Mouse (Mus musculus) midbrain, embryonic 10.5 days (tissue): Measurements from ENCODE around the gene Pabpc4. TPM values are rescaled to one million over a fixed set of nuclear protein-coding genes. Genes with fewer than 3 reads are reported as not detected.

Experiments used
- DNase-seq: peaks from one replicate; pipeline ENCODE4 v3.0.0-alpha.2; 2017; ENCODE audit warnings: low spot score
- H3K27ac ChIP-seq: fragments of 300-500 bp; sonication (generic); replicated peaks from 2 replicates; pipeline ENCODE4 v1.5.1; 2016; ENCODE audit warnings: mild to moderate bottlenecking
- H3K27me3 ChIP-seq: fragments of 300-500 bp; sonication (generic); 2 replicates; pipeline ENCODE4 v1.6.1; 2016; ENCODE audit warnings: low read depth, mild to moderate bottlenecking; ENCODE audit not compliant: poor library complexity, severe bottlenecking
- H3K36me3 ChIP-seq: fragments of 300-500 bp; sonication (generic); 2 replicates; pipeline ENCODE4 v1.6.1; 2016; ENCODE audit warnings: mild to moderate bottlenecking, moderate library complexity
- H3K4me1 ChIP-seq: fragments of 300-500 bp; sonication (generic); 2 replicates; pipeline ENCODE4 v1.6.1; 2016
- H3K4me3 ChIP-seq: fragments of 300-500 bp; sonication (generic); 2 replicates; pipeline ENCODE4 v1.5.1; 2016; ENCODE audit warnings: mild to moderate bottlenecking, moderate library complexity
- H3K9me3 ChIP-seq: fragments of 300-500 bp; sonication (generic); replicated peaks from 2 replicates; pipeline ENCODE4 v1.6.1; 2016; ENCODE audit warnings: mild to moderate bottlenecking
- WGBS: fragments of 180-500 bp; shearing (Covaris S2); methylation state at CpG from one replicate; pipeline ENCODE4 v1.1.7; 2016; 5-methylcytosine and 5-hydroxymethylcytosine counted together
- polyA plus RNA-seq: library from polyadenylated mRNA; unstranded; fragments of >200 nt; fragmentation: Nextera tagmentation; extraction: Ambion mirVana; gene quantifications from 2 replicates; pipeline ENCODE4 v1.2.1, GENCODE M21; 2016

Pabpc4 gene
- 41.4 and 48.3 TPM in 2 replicates for polyA plus RNA-seq

DNA sequence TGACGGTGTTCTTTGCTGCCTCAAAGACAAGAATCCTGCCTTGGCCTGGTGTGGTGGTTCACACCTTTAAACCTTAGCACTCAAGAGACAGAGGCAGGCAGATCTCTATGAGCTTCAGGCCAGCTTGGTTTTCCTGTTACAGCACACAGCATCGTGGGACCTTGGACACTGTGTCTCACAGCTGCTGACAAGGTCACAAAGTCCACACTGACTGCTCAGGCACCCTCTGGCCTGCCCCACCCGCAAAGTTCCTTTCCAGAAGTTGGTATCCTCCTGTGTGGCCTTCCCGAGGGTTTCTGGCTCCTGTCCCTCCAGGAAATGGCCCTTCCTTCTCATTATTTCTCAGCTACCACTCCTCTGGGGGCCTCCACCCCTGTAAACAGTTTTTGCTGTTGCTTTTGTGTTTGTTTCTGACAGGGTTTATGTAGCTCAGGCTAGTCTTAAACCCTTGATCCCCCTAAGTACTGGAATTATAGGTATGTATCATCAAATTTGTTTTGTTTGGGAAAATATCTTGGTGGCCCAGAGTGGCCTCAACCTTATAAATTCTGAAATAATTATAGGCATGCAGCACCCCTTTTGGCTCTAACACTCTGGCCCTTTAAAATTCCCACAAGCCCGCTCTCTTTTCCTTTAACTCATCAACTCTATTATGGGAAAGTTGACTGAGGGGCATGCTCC lies at the start of gene Pabpc4:
TSS of gene Pabpc4 (plus strand) at position 631 of the 681 bp plus-strand sequence.
- Histone ChIP-seq H3K27me3 (no peaks in the 10 kb centered on the region; the same call in 1 of the 2 replicates), H3K27ac (no peak within 1 kb of the TSS), H3K4me3 (no peak within 1 kb of the TSS), H3K4me1 (no peaks in the 10 kb centered on the region), H3K9me3 (no peaks in the 10 kb centered on the region), H3K36me3 (no peaks in the 10 kb centered on the region)
- 85% methylated on average over 5 of the region's 5 CpGs for WGBS
- DNase-seq: no peak

GRCm38 (mm10) chr4:123213975-123214374 lies 48.2 kb upstream of the Pabpc4 start:
- no peak overlapping the region for H3K27ac ChIP-seq
- peaks cover 32% of the 10 kb centered on the region for H3K4me1 ChIP-seq
- H3K4me3 ChIP-seq: no peak overlapping the region
- H3K36me3 ChIP-seq: no peaks in the 10 kb centered on the region
- no peaks in the 10 kb centered on the region for H3K9me3 ChIP-seq
- 91% methylated on average over 9 of the region's 9 CpGs for WGBS
- peaks cover 35% of the 10 kb centered on the region for H3K27me3 ChIP-seq
- DNase-seq: no peak

GRCm38 (mm10) chr4:123215367-123215766 lies 46.8 kb upstream of the Pabpc4 start:
- Histone ChIP-seq H3K27ac (no peak overlapping the region), H3K4me1 (peaks cover 28% of the 10 kb centered on the region), H3K36me3 (no peaks in the 10 kb centered on the region), H3K9me3 (no peaks in the 10 kb centered on the region), H3K4me3 (no peak overlapping the region), H3K27me3 (peaks cover 32% of the 10 kb centered on the region)
- WGBS: 84% methylated on average over 1 of the region's 1 CpGs
- DNase-seq: no peak

- peak; percentile 35 for DNase-seq
- no peak overlapping the region for H3K4me3 ChIP-seq
- WGBS: 17% methylated on average over 1 of the region's 1 CpGs
- H3K27me3 ChIP-seq: peaks cover 32% of the 10 kb centered on the region
- peaks cover 26% of the 10 kb centered on the region for H3K4me1 ChIP-seq
- H3K9me3 ChIP-seq: no peaks in the 10 kb centered on the region
- no peaks in the 10 kb centered on the region for H3K36me3 ChIP-seq
- no peak overlapping the region for H3K27ac ChIP-seq
Measured at GRCm38 (mm10) chr4:123216782-123217181, 45.4 kb upstream of the Pabpc4 start.

DNA sequence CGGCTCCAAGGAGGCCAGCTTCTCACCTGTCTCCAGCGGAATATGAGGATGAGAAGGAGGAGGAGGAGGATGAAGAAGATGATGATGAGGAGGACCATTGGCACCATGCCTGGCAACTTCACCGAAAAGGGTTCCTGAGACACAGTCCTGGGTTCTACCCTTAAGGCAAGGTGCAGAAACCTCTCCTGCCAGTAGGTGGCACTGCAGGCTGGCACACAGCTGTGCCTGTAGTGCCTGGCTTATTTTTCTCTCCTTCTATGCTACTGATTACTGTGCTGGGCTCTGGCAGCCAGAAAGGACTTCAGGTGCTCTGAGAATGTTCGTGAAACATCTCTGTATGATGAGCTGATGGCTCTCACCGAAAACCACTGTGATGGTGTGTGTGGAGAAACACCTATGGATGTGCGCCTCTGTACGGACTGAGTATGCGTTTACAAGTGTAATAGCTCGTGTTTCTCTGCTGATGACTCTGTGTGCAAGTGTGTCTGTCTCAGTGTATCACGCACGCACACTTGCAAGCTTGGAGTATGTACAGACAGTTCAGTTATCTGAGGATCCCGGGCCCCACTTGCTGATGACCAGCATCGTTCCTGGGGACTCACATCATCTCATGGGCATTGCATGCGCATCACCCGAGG lies 42.3 kb upstream of the Pabpc4 start:
- Histone ChIP-seq H3K27ac (no peak overlapping the region), H3K4me1 (peaks cover 12% of the 10 kb centered on the region), H3K9me3 (no peaks in the 10 kb centered on the region), H3K4me3 (no peak overlapping the region), H3K36me3 (no peaks in the 10 kb centered on the region), H3K27me3 (peaks cover 22% of the 10 kb centered on the region)
- DNase-seq: peak; percentile 68
- WGBS: 76% methylated on average over 15 of the region's 15 CpGs

- 87% methylated on average over 4 of the region's 4 CpGs for WGBS
- H3K9me3 ChIP-seq: no peaks in the 10 kb centered on the region
- H3K27me3 ChIP-seq: peaks cover 20% of the 10 kb centered on the region
- H3K36me3 ChIP-seq: no peaks in the 10 kb centered on the region
- no peak overlapping the region for H3K4me3 ChIP-seq
- H3K4me1 ChIP-seq: peaks cover 4% of the 10 kb centered on the region
- no peak overlapping the region for H3K27ac ChIP-seq
- no peak for DNase-seq
Measured at GRCm38 (mm10) chr4:123220637-123221036, 41.5 kb upstream of the Pabpc4 start.

DNA sequence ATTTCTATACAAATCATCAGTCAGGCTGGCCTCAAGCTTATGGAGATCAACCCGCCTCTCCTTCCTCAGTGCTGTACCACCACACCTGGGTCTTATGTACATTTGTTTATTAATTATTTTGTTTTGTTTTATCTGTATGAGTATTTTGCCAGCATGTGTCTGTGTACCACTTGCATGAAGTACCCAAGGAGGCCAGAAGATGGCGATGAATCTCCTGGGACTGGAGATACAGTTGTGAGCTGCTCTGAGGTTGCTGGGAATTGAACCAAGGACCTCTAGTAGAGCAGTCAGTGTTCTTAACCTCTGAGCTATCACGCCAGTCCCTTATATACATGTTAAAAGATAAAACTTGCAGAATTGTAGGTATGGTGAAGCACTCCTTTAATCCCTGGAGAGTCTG lies 38.8 kb upstream of the Pabpc4 start:
- H3K4me3 ChIP-seq: no peak overlapping the region
- H3K4me1 ChIP-seq: peaks cover 2% of the 10 kb centered on the region; the same call in 1 of the 2 replicates
- peaks cover 10% of the 10 kb centered on the region for H3K27me3 ChIP-seq
- WGBS: 42% methylated on average over 3 of the region's 3 CpGs
- no peaks in the 10 kb centered on the region for H3K9me3 ChIP-seq
- no peaks in the 10 kb centered on the region for H3K36me3 ChIP-seq
- H3K27ac ChIP-seq: no peak overlapping the region
- no peak for DNase-seq

- Histone ChIP-seq H3K4me1 (peaks cover 3% of the 10 kb centered on the region; the same call in 1 of the 2 replicates), H3K27ac (no peak overlapping the region), H3K36me3 (no peaks in the 10 kb centered on the region), H3K4me3 (no peak overlapping the region), H3K27me3 (peaks cover 24% of the 10 kb centered on the region), H3K9me3 (no peaks in the 10 kb centered on the region)
- no peak for DNase-seq
- WGBS: 84% methylated on average over 10 of the region's 10 CpGs
Measured at GRCm38 (mm10) chr4:123225718-123226403, 36.3 kb upstream of the Pabpc4 start.

DNA sequence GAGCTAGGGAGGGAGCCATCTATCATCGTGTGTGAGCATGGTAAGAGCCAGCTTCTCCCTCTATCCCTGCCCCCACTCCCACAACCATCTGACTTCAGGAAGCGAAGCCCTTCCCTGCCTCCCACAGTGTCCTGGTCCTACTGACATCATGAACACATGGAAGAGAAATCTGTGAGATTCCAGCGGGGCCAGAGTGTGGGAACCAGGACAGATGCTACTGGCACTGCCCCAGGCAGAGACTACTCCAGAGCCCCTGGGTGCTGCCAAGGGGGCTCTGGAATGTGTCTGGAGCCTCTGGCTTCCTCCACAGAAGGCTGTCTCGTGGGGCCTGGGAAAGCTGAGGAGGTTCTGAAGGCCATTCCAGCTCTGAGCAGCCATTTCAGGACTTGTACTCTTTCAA lies 34.4 kb upstream of the Pabpc4 start:
- H3K27ac ChIP-seq: peak overlapping the region; percentile 23; the same call in 1 of the 2 replicates
- WGBS: 54% methylated on average over 4 of the region's 4 CpGs

GRCm38 (mm10) chr4:123228270-123228669 lies 33.9 kb upstream of the Pabpc4 start:
- H3K4me3 ChIP-seq: no peak overlapping the region
- H3K27ac ChIP-seq: 0 out of 2 replicates have a peak overlapping the region, but pooled peaks have one; percentile 23
- WGBS: 54% methylated on average over 2 of the region's 2 CpGs
- H3K36me3 ChIP-seq: no peaks in the 10 kb centered on the region
- H3K27me3 ChIP-seq: peaks cover 45% of the 10 kb centered on the region
- H3K4me1 ChIP-seq: peaks cover 10% of the 10 kb centered on the region
- DNase-seq: no peak
- no peaks in the 10 kb centered on the region for H3K9me3 ChIP-seq

More for the DNA sequence above, 34.4 kb upstream of the Pabpc4 start:
- H3K36me3 ChIP-seq: no peaks in the 10 kb centered on the region
- no peaks in the 10 kb centered on the region for H3K9me3 ChIP-seq
- H3K27me3 ChIP-seq: peaks cover 39% of the 10 kb centered on the region
- DNase-seq: no peak
- peaks cover 5% of the 10 kb centered on the region; the same call in 1 of the 2 replicates for H3K4me1 ChIP-seq
- H3K4me3 ChIP-seq: no peak overlapping the region

GRCm38 (mm10) chr4:123229166-123229565 lies 33.0 kb upstream of the Pabpc4 start:
- no peak overlapping the region for H3K27ac ChIP-seq
- no peak overlapping the region for H3K4me3 ChIP-seq
- H3K4me1 ChIP-seq: peaks cover 19% of the 10 kb centered on the region
- peaks cover 54% of the 10 kb centered on the region for H3K27me3 ChIP-seq
- no peak for DNase-seq
- no peaks in the 10 kb centered on the region for H3K36me3 ChIP-seq
- no peaks in the 10 kb centered on the region for H3K9me3 ChIP-seq
- WGBS: 88% methylated on average over 11 of the region's 11 CpGs

DNA sequence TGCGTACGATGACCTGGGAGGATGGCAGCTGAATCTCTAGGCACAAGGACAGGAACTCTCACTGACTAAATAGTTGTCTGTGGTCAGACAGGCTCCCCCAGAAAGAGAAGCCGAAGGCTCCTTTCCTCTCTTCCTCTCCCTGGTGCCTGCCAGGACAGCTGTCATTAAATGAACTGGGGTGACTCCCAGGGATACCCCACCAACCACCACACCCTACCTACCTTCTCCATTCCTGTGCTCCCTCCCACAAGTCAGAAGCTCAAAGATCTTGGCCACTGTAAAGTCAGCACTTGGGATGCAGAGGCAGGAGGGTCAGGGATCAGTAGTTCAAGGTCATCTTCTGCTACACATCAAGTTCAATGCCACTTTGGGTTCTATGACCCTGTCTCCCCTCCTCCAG lies 29.3 kb upstream of the Pabpc4 start:
- H3K27me3 ChIP-seq: peaks cover 90% of the 10 kb centered on the region
- peaks cover 33% of the 10 kb centered on the region for H3K4me1 ChIP-seq
- no peaks in the 10 kb centered on the region for H3K9me3 ChIP-seq
- no peak overlapping the region for H3K4me3 ChIP-seq
- no peak for DNase-seq
- 66% methylated on average over 3 of the region's 3 CpGs for WGBS
- H3K27ac ChIP-seq: 0 out of 2 replicates have a peak overlapping the region, but pooled peaks have one; percentile 6
- no peaks in the 10 kb centered on the region for H3K36me3 ChIP-seq
